Comparison of ENCODE assay signal across 7 mouse cellular contexts in the genomic region with DNA sequence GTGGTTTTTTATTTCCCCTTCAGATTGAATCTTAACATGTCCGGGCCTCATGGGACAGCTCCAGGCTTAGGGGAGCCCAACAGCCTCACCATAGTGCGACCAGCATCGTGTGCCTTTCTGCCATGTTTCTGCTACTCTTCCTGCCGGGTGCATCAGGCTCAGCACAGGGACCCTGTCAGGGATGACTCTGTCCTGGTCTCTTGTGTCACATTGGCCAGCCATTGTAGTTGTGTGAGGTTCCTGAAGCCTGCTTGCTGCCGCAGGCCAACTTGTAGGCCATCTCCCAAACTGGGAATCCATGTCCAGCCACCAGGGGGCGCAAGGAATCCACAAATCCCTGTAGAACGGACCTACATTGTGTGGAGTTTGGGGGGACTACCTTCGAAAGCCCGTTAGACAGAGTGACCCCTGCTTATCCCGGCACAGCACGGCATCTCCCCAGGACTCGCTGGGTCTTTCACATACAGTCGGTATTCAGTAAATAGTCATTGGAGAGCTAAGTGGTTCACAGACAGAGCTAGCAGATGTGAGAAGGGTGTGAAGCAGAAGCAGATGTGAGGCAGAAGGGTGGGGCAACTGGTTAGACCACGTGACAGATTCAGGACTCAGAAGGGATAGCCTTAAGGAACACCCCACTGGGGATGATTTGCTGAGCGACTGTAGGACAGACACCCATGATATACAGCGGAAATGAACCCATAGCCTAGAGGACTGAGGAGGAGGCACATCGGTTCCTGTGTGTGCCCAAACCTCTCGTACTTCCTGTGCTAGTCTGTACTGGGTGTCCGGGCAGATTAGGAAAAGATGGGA. TPM values are rescaled to one million over a fixed set of nuclear protein-coding genes. Genes with fewer than 3 reads are reported as not detected.
DNase-seq lines count a peak whose midpoint lies in the region; ATAC-seq and TF ChIP-seq lines count a peak whose summit lies in the region.

No protein-coding gene starts in this region.

- TF ChIP-seq CTCF in cortical plate, adult 2 months (IDR thresholded peaks at IDR 0.05; ENCODE audit: extremely low read depth, insufficient read depth, low read length) = peak; percentile 90
- TF ChIP-seq CTCF in intestine, postnatal 0 days (IDR thresholded peaks at IDR 0.05; ENCODE audit: low read depth) = peak; percentile 95

- peaks cover 2% of the 10 kb centered on the region; the same call in 1 of the 2 replicates for H3K4me1 ChIP-seq in cortical plate, adult 2 months (ENCODE audit: control insufficient read depth, insufficient read depth, low read length)
- peaks cover 20% of the 10 kb centered on the region for H3K4me1 ChIP-seq in intestine, postnatal 0 days (replicated peaks; ENCODE audit: control insufficient read depth, insufficient read depth, low read length)
- peaks cover 34% of the 10 kb centered on the region for H3K4me1 ChIP-seq in limb, embryonic 12.5 days (replicated peaks)
- H3K4me1 ChIP-seq in midbrain, embryonic 15.5 days = peaks cover 27% of the 10 kb centered on the region

- no peaks in the 10 kb centered on the region for H3K9me3 ChIP-seq in intestine, postnatal 0 days (ENCODE audit: control insufficient read depth)
- H3K9me3 ChIP-seq in limb, embryonic 12.5 days = no peaks in the 10 kb centered on the region
- no peaks in the 10 kb centered on the region for H3K9me3 ChIP-seq in midbrain, embryonic 15.5 days

- no peak overlapping the region for H3K4me3 ChIP-seq in cortical plate, adult 2 months (ENCODE audit: insufficient read depth, low read length)
- H3K4me3 ChIP-seq in intestine, postnatal 0 days (ENCODE audit: low read depth, low read length) = no peak overlapping the region
- H3K4me3 ChIP-seq in limb, embryonic 12.5 days (replicated peaks) = 0 out of 2 replicates have a peak overlapping the region, but pooled peaks have one; percentile 6
- H3K4me3 ChIP-seq in midbrain, embryonic 15.5 days = peak overlapping the region; percentile 3; the same call in 1 of the 2 replicates

- H3K27me3 ChIP-seq in intestine, postnatal 0 days (replicated peaks; ENCODE audit: control insufficient read depth, insufficient read depth, low read length) = peaks cover 19% of the 10 kb centered on the region
- peaks cover 72% of the 10 kb centered on the region for H3K27me3 ChIP-seq in limb, embryonic 12.5 days
- peaks cover 51% of the 10 kb centered on the region for H3K27me3 ChIP-seq in midbrain, embryonic 15.5 days (replicated peaks)

- WGBS in intestine, postnatal 0 days = 21% methylated on average over 19 of the region's 19 CpGs
- WGBS in limb, embryonic 12.5 days = 20% methylated on average over 19 of the region's 19 CpGs
- WGBS in midbrain, embryonic 15.5 days = 21% methylated on average over 19 of the region's 19 CpGs

- ATAC-seq in intestine, postnatal 0 days = 0 out of 2 replicates have a peak, but pooled peaks have one; percentile 15
- no peak for ATAC-seq in limb, embryonic 12.5 days (ENCODE audit: insufficient number of reproducible peaks, insufficient read depth, low FRiP score, low TSS enrichment, low read depth)
- ATAC-seq in midbrain, embryonic 15.5 days (replicated peaks) = no peak

- H3K27ac ChIP-seq in cortical plate, adult 2 months (ENCODE audit: insufficient read depth, low read length) = no peak overlapping the region
- H3K27ac ChIP-seq in intestine, postnatal 0 days (ENCODE audit: low read depth, low read length) = no peak overlapping the region
- no peak overlapping the region for H3K27ac ChIP-seq in limb, embryonic 12.5 days
- no peak overlapping the region for H3K27ac ChIP-seq in midbrain, embryonic 15.5 days

- 0 out of 2 replicates have a peak overlapping the region, but pooled peaks have one; percentile 6 for H3K4me2 ChIP-seq in intestine, postnatal 0 days (replicated peaks; ENCODE audit: low read depth)
- H3K4me2 ChIP-seq in limb, embryonic 12.5 days = peak overlapping the region; percentile 47
- peak overlapping the region; percentile 24; the same call in 1 of the 2 replicates for H3K4me2 ChIP-seq in midbrain, embryonic 15.5 days

- TF ChIP-seq POLR2A in cortical plate, adult 2 months (IDR thresholded peaks at IDR 0.05; ENCODE audit: extremely low read depth, insufficient read depth, low read length) = no peak

- peaks cover 13% of the 10 kb centered on the region for H3K36me3 ChIP-seq in intestine, postnatal 0 days (ENCODE audit: control insufficient read depth, insufficient read depth)
- H3K36me3 ChIP-seq in limb, embryonic 12.5 days = no peaks in the 10 kb centered on the region
- H3K36me3 ChIP-seq in midbrain, embryonic 15.5 days (replicated peaks) = no peaks in the 10 kb centered on the region

- DNase-seq in adrenal gland, adult 18-20 months (ENCODE audit: low spot score in 2 of 2) = peak; percentile 83 to 86
- DNase-seq in gastrocnemius, postnatal 25 days = peak; percentile 67
- DNase-seq in spleen, postnatal 14 days (ENCODE audit: low spot score in 2 of 2) = peak; percentile 75 to 85

- no peak overlapping the region for H3K9ac ChIP-seq in intestine, postnatal 0 days (ENCODE audit: low read depth, low read length)
- no peak overlapping the region for H3K9ac ChIP-seq in limb, embryonic 12.5 days (replicated peaks)
- H3K9ac ChIP-seq in midbrain, embryonic 15.5 days = 0 out of 2 replicates have a peak overlapping the region, but pooled peaks have one; percentile 6

RNA-seq across cellular contexts. Expression of a gene that starts 8.1 kb away (rescaled TPM):
- 10 to 100 TPM in 1 of 2 experiments, 1 to 10 TPM in 1; 5.1 to 11.5 TPM for total RNA-seq in adrenal gland, adult 18-20 months (2021)
- polyA plus RNA-seq in cortical plate, adult 2 months (2012; rRNA removed) = 7.9 and 9.4 TPM in 2 replicates
- total RNA-seq in gastrocnemius, postnatal 25 days (2021) = 10 to 100 TPM; 38.8 to 70.8 TPM
- polyA plus RNA-seq in intestine, postnatal 0 days (2015; fragmentation: Nextera tagmentation; extraction: Ambion mirVana) = 46.7 and 50.4 TPM in 2 replicates
- polyA plus RNA-seq in limb, embryonic 12.5 days (2016; fragmentation: Nextera tagmentation; extraction: Ambion mirVana) = 0.70 and 0.88 TPM in 2 replicates
- 0.67 and 0.79 TPM in 2 replicates for polyA plus RNA-seq in midbrain, embryonic 15.5 days (2015; fragmentation: Nextera tagmentation; extraction: Ambion mirVana)

RNA-seq across cellular contexts. Expression of a gene that starts 10.4 kb away (rescaled TPM):
- total RNA-seq in adrenal gland, adult 18-20 months (2021) = 10 to 100 TPM; 10.2 to 20.8 TPM
- 5.7 and 6.3 TPM in 2 replicates for polyA plus RNA-seq in cortical plate, adult 2 months (2012; rRNA removed)
- total RNA-seq in gastrocnemius, postnatal 25 days (2021) = 1 to 10 TPM; 1.1 to 2.8 TPM
- polyA plus RNA-seq in intestine, postnatal 0 days (2015; fragmentation: Nextera tagmentation; extraction: Ambion mirVana) = 261 and 282 TPM in 2 replicates
- polyA plus RNA-seq in limb, embryonic 12.5 days (2016; fragmentation: Nextera tagmentation; extraction: Ambion mirVana) = 4.1 and 4.6 TPM in 2 replicates
- polyA plus RNA-seq in midbrain, embryonic 15.5 days (2015; fragmentation: Nextera tagmentation; extraction: Ambion mirVana) = 5.5 TPM in 2 replicates

RNA-seq across cellular contexts. Expression of a gene that starts 10.8 kb away (rescaled TPM):
- 1 to 10 TPM; 1.6 to 3.1 TPM for total RNA-seq in adrenal gland, adult 18-20 months (2021)
- polyA plus RNA-seq in cortical plate, adult 2 months (2012; rRNA removed) = 13.1 and 13.9 TPM in 2 replicates
- 1 to 10 TPM in 1 of 2 experiments, under 1 TPM in 1; 0.84 to 1.1 TPM for total RNA-seq in gastrocnemius, postnatal 25 days (2021)
- 13.1 and 18.8 TPM in 2 replicates for polyA plus RNA-seq in intestine, postnatal 0 days (2015; fragmentation: Nextera tagmentation; extraction: Ambion mirVana)
- 6.3 and 6.6 TPM in 2 replicates for polyA plus RNA-seq in limb, embryonic 12.5 days (2016; fragmentation: Nextera tagmentation; extraction: Ambion mirVana)
- 4.4 and 5.8 TPM in 2 replicates for polyA plus RNA-seq in midbrain, embryonic 15.5 days (2015; fragmentation: Nextera tagmentation; extraction: Ambion mirVana)

RNA-seq across cellular contexts. Expression of a gene that starts 16.1 kb away (rescaled TPM):
- total RNA-seq in adrenal gland, adult 18-20 months (2021) = under 1 TPM; 0.19 to 0.27 TPM
- 36.3 and 40.3 TPM in 2 replicates for polyA plus RNA-seq in cortical plate, adult 2 months (2012; rRNA removed)
- total RNA-seq in gastrocnemius, postnatal 25 days (2021) = under 1 TPM; 0.13 TPM
- polyA plus RNA-seq in intestine, postnatal 0 days (2015; fragmentation: Nextera tagmentation; extraction: Ambion mirVana) = 0.09 and 0.20 TPM in 2 replicates
- 1.2 and 1.3 TPM in 2 replicates for polyA plus RNA-seq in limb, embryonic 12.5 days (2016; fragmentation: Nextera tagmentation; extraction: Ambion mirVana)
- 6.2 TPM in 2 replicates for polyA plus RNA-seq in midbrain, embryonic 15.5 days (2015; fragmentation: Nextera tagmentation; extraction: Ambion mirVana)

RNA-seq across cellular contexts. Expression of a gene that starts 19.8 kb away (rescaled TPM):
- total RNA-seq in adrenal gland, adult 18-20 months (2021) = 10 to 100 TPM; 25.0 to 28.9 TPM
- 51.9 and 52.3 TPM in 2 replicates for polyA plus RNA-seq in cortical plate, adult 2 months (2012; rRNA removed)
- 1 to 10 TPM; 6.5 to 7.0 TPM for total RNA-seq in gastrocnemius, postnatal 25 days (2021)
- 85.2 and 87.6 TPM in 2 replicates for polyA plus RNA-seq in intestine, postnatal 0 days (2015; fragmentation: Nextera tagmentation; extraction: Ambion mirVana)
- 48.1 and 50.5 TPM in 2 replicates for polyA plus RNA-seq in limb, embryonic 12.5 days (2016; fragmentation: Nextera tagmentation; extraction: Ambion mirVana)
- polyA plus RNA-seq in midbrain, embryonic 15.5 days (2015; fragmentation: Nextera tagmentation; extraction: Ambion mirVana) = 25.4 and 28.0 TPM in 2 replicates

Comparison
In these comparisons a context has a peak if more than half of its experiments do, and no peak if none do; other contexts are left out.
1. H3K4me3 ChIP-seq: peak in limb, embryonic 12.5 days (single experiment) and midbrain, embryonic 15.5 days (single experiment); none in cortical plate, adult 2 months (single experiment) and intestine, postnatal 0 days (single experiment).
2. RNA of a gene that starts 10.4 kb away (polyA plus RNA-seq): 261 to 282 TPM in intestine, postnatal 0 days; 5.7 to 6.3 TPM in cortical plate, adult 2 months, 5.5 TPM in midbrain, embryonic 15.5 days and 4.1 to 4.6 TPM in limb, embryonic 12.5 days; every median in the first group is over 10 times any median in the second.
3. Peak in every context shown above with its lines, with median percentiles within 50 percentile points of each other: DNase-seq and H3K4me2 ChIP-seq.